Mouse (Mus musculus) small intestine, adult 2 months (tissue): ENCODE results near the gene Gm30191.

Source experiments
- CTCF ChIP-seq: fragments of 200-500 bp; IDR thresholded peaks from 2 replicates; pipeline ENCODE4 v1.5.1; 2012; ENCODE audit warnings: low read depth, mild to moderate bottlenecking, control low read depth, inconsistent platforms, low read length, moderate library complexity, mixed read lengths; ENCODE audit not compliant: insufficient replicate concordance, insufficient read length; ENCODE audit errors: extremely low read depth
- POLR2A ChIP-seq: fragments of 200-500 bp; IDR thresholded peaks from 2 replicates; pipeline ENCODE4 v1.6.1; 2012; ENCODE audit warnings: low read depth, mild to moderate bottlenecking, control low read depth, inconsistent platforms, low read length, moderate library complexity

DNA sequence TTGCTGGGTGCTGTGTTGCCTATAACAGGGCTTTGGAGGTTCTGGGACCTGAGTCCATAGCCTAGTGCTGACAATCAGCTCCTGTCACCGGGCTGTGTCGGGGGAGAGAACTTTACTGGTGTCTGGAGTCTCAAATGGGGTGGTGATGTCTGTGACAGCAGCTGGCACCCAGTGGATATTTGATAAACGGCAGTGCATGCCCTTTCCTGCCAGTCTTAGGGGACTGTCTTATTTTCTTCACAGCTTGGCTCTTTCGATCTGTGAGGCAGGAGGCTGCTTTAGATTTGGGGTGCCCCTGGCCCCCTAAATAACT lies 52.7 kb downstream of the Gm30191 start:
- TF ChIP-seq CTCF: no peak
- TF ChIP-seq POLR2A: no peak
